Mouse (Mus musculus) thymus, postnatal 36 days (tissue): ENCODE measurements around the gene Slc27a2.
"Not testable (repeated sequence)": the region's sequence is repeated elsewhere in the genome, so short reads cannot be mapped to it uniquely, and the experiment has no call there.

Experiments used
- DNase-seq, 2 experiments: peaks; one replicate each; pipeline ENCODE4 v3.0.0; 2022; ENCODE audit warnings: mixed read lengths in 2 of 2

Slc27a2 gene

GRCm38 (mm10) chr2:126606688-126607062, 54.5 kb downstream of the Slc27a2 start:
- DNase-seq: no peak

- no peak for DNase-seq
These were observed 55.5 kb downstream of the Slc27a2 start for GRCm38 (mm10) chr2:126607553-126608203.

DNA sequence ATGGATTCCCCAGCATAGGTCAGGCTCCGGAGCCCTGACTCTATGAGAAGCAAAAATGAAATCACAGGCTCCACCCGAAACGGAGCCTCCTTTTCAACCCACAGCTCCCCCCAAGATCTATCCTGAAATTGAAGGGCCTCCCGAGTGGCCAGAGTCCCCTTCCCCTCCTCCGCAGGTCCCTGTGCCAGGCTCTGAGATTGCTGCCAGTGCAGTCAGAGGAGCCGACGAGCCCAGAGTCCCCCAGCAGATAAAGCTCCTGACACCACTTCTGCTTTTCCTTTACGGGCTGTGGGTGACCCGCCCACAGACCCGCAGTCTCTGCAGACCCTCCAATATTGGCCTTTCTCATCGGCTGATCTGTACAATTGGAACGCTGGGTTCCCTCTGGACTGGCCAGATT, 57.4 kb downstream of the Slc27a2 start:
- DNase-seq: not testable (repeated sequence)

DNA sequence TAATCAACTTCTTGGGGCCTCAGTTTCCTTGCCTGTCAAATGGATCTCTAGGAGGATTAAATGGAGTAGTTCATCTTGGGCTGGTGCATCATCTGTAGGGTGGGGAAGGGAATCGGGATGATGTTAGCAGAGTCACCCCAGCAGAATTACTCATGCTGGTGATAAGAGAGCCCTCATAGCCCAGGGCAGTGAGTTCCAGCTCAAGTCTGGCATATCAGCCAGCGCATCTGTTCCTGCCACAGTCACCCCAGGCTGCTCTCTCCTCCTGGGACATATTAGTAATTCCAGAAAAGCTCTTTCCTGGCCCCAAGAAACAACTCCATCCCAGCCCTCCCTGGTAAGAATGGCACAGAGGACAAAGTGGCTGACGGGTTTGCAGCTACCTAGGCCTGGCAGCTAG, 63.1 kb downstream of the Slc27a2 start:
- no peak for DNase-seq

DNA sequence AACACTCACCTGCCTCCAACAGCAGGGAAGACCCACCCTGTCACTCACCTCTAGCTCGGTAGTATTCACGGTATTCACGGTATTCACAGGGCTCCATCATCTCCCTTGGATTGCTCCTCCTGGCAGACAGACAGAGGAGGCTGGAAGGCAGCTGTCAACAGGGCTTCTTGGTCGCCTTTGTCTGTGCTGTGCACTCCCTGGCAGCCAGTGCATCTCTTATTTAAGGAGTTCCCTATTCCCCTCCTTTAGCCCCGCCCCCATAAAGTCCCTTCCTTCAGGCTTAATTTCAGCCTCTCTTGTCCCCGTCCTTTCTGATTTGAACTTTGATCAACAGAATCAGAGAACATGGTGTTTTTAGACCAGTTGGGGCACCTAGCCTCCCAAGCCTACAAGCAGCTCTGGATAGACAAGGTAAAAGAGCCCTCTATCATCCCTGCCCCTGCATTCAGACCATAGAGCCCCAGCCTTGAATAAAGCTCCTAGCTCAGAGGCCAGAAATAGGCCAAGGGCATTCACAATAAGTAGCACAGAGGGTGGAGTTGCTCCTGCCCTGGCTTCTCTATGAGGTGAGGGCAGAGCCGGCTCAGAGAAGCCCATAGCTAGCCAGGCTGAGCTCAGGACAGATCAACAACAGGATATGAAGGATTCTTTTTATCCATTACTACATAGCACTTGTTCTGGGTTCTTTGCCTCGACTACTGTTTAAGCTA, 66.4 kb downstream of the Slc27a2 start:
- no peak for DNase-seq

DNA sequence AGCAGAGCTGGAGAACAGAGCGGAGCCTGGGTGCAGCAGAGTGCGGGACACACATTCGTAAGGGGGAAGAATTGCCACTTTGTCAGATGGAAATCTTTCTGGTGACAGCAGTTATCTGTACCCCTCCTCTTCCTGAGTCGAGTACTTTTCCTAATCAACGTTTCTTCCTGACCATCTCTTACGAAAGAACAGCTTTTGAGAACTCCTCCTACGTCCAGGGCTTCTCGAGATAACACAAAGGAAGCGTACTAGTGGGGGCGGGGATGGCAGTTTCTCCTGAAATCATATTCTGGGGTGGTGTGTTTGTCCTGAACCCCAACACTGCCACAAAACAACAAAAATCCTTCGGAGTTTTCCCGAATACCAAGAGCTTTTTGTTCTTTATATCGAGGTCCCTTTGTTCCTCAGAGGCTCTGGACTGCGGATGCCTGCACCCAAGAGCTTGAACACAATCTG, 67.1 kb downstream of the Slc27a2 start, which contains the start of gene Hdc:
TSS of gene Hdc (minus strand) at position 51 of the 456 bp plus-strand sequence.
- no peak for DNase-seq

- no peak for DNase-seq
These were observed 70.2 kb downstream of the Slc27a2 start for GRCm38 (mm10) chr2:126622455-126622854.

DNA sequence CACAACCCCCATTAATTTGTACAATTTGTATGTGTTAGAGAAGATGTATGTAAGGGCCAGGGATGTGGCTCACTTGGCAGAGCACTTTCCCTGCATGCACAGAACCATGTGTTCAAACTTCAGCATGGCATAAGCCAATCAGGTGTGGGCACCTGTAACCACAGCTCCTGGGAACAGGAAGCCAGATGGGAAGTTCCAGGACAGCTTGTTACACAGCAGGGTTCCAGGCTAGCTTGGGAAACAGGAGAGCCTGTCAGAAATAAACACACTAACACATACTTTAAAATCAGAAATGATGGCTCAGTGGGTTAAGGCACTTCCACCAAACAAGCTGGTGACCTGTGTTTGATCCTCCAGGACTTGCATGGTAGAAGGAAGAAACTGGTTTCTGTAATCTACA, 70.9 kb downstream of the Slc27a2 start:
- DNase-seq: no peak

GRCm38 (mm10) chr2:126628455-126628995, 76.3 kb downstream of the Slc27a2 start:
- DNase-seq: no peak

DNA sequence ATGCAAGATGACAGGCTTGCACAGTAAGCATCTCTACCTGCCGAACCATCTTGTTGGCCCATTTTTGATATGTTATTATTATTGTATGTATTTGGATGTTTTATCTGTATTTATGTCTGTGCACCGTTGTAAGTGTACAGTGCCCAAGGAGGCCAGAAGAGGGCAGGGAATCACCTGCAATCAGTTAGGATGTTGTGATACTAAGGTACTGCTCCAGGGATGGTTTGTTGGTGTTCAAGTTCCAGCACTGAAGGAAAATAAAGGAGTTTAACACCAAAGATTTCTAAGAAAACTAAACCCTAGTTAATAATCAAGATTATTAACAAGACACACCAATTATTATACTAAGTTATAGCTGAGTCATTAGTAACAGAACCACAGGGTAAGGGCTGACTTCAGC, 81.0 kb downstream of the Slc27a2 start:
- no peak for DNase-seq

- DNase-seq: no peak
These were observed 84.0 kb downstream of the Slc27a2 start for GRCm38 (mm10) chr2:126635939-126636823.
